Mouse (Mus musculus): ENCODE data around the gene Degs2.

The Degs2 gene

DNA sequence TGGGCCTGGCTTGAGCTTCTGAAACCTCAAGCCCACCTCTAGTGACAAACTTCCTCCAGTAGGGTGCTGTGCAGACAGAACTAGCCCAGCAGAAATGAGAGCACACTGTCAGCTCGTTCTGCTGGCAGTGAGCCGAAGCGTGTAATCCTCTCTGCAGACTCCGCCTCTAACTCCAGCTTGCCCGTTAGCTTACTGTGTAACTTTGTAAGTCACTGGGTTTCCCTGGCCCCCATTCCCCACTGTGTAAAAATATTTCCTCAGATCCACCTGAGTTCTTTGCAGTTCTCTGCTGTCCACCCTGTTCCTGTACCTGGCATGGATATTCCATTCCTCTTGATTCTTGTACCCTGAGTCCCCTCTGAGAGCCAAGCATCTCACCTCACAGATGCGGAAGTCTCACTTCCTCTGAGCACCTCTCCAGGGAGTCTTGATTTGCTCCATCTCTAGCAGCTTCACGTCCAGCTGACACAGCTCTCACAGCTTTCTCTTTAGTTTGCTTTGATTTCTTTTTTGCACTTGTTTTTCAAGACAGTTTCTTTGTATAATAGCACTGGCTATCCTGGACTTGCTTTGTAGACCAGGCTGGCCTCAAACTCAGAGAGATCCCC lies 51.0 kb downstream of the Degs2 start:
- DNase-seq, result no peak

DNA sequence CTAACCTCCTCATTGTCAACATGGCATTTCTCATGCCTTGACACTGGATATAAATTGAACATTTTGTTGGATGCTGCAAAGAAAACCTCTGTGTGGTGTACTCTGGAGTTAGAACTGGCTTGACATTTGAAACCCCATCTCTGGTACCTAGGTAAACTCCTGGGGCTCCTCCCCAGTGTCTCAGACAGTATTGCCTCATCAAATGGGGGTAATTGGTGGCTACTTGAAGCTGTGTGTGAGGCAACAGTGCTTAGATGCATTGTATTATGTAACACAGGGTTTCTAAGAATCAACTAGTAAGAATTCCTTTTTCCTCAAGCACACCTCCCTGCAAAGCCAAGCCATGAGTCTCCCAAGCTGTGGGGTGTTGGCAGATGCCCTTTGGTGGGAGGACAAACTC lies 54.3 kb downstream of the Degs2 start:
- no peak for DNase-seq

DNA sequence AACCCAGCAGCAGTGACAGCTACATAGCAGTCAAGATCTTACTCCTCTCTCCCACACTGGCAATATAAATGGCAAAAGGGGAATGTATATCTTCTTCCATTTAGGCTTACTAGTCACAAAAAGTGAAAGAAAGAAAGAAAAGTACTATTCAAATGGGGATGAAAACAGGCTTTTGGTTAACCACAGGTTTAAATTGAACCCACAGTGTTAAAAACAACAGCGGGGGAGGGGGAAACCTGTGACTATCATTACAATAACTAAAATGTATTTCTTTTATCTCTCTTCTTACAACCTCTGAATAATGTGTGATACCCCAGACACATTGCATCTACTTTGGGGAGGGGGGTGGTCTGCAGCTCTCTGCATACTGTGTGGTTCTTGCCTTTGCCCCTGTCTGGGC lies 55.9 kb downstream of the Degs2 start:
- no peak for DNase-seq

DNA sequence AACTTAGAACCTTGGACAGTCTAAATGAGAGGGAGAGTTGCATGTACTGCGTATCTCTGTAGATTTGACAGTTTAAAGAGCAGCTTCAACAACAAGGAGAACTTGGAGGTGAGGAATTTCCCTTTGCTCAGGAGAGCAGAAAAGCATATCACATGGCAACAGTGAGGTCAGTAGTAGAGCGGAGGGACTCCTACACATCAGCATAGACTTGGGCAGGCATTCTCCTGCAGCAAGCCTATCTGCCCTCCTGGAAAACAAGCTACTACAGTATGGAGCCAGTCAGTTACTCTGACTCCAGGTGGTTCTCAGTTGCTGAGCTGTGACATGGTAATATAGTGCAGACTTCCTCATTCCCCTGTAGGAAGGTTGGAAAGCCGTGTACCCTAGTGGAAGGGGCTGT lies 60.1 kb downstream of the Degs2 start:
- no peak for DNase-seq

DNA sequence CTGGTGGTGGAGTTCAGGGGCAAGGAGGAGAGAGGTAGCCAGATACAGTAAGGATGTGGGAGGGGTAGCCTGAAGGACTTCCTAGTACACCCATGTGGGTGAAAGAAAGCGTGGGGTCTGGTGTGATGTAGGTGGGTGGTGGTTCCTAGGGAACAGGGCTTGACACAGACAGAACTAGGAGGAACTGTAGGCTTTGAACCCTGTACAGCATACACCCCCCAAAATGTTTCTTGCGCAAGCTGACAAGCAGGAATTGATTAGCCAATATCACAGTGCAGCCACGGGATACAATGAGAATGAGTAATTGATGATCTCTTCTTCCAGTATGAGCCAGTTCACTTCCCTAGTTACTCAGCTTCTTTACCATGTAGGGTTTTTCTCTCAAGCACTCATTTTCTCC lies 63.0 kb downstream of the Degs2 start:
- no peak for DNase-seq

DNA sequence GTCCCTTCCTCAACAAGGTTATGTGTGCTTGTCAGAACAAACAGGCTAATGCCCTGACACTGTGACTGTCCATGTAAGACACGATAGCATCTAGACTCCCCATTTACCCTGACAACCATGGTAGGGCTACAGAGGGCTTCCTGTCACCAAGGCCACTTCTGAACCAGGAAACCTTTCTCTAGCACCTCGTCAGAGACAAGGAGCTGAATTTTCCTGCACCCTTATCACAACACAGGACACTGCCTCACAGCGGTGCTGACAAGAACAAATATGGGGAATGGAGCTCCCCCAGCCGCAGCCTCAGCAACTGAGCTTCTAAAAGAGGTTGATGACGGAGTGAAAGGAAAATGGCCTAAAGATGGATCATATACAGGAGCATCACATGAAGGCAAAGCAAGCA lies 64.7 kb downstream of the Degs2 start:
- no peak for DNase-seq

DNA sequence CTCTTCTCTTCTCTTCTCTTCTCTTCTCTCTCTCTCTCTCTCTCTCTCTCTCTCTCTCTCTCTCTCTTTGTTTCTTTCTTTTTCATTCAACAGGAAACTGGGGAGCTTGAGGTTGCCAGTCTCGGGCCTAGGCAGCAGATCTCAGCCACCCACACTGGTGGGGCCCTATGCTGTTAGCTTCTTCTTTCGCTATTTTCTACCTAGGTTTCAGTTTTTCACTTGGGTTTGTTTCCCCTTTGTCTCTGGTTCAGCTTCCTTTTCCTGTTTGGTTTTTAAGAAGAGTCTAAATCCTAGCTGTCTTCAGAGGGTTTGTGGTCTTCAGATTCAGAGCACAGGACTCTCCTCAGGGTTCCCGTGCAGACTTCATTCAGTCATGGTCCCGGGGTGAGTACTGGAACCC lies 66.6 kb downstream of the Degs2 start:
- DNase-seq, result no peak

DNA sequence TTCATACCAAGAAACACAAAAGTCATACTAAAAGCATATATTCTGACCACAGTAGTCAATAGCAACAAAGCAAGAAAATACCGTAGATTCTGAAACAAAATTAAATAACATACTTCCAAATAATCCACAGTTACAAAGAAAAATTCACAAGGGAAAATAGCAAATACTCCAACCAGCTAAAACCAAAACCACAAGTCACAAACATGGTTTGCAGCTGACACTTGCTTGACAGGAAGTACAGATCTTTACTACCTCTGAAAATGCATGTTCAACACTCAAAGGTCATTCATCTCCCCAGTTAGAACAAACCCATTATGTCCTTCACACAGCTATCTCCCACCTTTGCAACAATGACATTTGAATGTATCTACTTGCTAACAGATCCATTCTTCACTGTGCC lies 68.1 kb downstream of the Degs2 start:
- no peak for DNase-seq

DNA sequence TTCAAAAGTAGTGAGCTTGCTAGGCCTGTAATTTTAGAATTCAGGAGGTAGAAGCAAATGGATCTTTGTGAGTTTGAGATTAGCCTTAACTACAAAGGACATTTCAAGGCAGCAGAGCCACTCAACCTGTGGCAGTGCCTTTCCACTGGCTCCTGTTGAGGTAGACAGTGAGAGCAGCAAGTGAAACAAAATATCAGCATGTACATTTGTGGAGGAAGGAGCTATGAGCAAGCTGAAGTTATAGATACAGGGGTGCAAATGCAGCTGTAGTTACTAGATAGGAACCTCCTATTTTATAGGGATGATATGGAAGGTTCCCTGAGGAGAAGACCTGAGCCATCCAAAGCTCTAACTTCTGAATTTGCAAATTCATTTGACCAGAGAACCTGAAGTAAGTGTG lies 69.6 kb downstream of the Degs2 start:
- no peak for DNase-seq

DNA sequence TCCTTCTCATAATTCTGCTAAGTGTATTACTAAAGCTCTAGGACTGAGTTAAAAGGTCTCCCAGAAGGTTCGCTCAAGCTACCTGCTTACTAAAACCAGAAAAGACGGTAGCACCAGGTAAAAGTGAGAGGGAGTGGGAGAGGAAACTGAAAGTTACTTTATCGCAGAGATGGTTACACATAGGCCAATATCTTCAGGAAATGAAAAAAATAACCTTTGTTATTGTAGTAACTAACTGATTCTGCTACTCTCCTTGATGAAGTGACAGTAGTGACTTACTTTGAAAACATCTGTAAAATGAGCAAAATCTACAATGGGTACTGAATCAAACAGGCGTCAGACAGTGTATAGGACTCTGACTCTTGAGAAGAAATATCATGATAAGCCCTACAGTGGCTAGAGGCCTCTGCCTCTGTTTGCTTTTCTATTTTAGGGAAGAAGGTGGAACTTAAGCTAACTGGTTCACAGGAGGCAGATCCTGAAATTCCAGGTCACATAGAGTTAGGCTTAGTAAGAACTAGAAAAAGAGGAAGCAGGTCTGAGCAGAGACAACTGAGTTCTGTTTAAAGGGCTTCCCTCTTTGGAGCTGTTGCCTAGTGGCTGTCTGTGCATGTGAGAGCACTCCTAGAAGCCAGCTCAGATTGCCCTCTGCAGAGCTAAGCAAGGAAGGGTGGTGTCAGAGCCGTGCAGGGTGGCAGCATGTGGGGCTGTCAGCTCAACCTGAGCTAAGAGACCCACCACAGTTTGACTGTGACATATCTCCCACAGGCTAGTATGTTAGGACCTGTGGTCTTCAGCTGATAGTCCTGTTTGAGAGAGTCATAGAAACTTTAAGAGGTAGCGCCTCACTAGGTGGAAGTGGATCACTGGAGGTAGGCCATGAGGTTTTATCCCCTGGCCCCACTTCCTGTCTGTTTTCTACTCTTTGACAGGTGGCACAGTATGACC lies 71.1 kb downstream of the Degs2 start:
- no peak for DNase-seq

DNA sequence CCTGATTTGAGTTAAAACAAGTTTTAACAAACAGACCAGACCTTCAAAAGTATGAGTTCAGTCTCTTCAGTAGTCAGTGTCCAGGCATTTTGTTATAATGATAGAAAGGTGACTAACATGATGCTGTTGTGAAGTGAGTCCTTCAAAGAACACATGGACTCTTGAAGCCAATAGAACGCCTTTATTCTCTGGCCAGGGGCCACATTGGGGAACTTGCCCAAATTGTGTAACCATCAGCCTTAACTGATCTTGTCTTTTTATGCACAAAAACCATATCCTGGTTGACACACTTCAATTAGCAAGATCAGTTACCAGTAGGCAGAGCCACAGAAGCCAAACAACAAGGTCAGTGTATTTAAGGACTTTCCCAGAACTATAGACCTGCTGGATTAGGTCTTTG lies 72.6 kb downstream of the Degs2 start:
- DNase-seq, result no peak

Measured in cerebellum, postnatal 36 days (tissue).